Mouse (Mus musculus) thymus, postnatal 10 days (tissue): ENCODE measurements around the gene Acox2.
"Not testable (repeated sequence)": the region's sequence is repeated elsewhere in the genome, so short reads cannot be mapped to it uniquely, and the experiment has no call there.

Experiments used
- DNase-seq, 2 experiments: peaks; one replicate each; pipeline ENCODE4 v3.0.0; 2021; ENCODE audit warnings: low spot score in 2 of 2

Gene Acox2

DNA sequence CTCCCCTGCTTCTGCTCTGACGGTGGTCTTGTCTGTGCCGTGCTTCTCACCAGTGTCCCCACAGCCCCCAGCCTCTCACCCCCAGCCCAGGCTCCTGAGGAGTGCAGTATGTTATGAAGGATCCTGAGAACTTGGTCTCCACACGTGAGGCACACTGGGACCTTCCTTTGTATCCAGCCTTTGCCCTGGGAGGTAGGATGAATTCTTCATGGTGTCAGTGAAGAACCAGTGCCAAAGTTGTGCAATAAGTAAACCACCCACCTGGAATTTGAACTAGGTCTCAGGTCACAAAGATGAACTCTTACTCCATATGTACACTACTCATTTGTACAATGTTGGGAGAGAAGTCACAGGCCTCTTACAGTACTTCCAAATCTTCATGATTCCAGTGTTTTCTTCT lies at the start of gene Acox2:
TSS of gene Acox2 (minus strand) at position 188 of the 400 bp plus-strand sequence.
- no peak for DNase-seq

DNA sequence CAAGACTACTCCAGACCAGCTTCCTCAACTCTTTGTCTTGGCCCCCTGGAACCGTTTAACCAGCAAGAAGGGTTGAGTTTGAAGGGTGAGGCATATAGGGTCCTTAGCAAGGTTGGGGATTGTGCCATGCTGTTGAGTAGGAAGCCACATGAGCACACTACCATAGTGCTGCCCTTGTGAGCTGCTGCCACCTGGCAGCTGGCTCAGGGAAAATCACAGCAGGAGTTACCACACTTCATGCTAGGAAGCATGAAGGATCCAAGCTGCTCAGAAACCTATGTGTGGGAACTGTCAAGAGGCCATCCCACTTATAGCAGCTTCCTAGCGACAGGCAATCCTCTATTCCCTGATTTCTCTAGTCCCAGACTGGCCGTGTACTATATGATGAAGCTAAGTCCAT lies 49.5 kb upstream of the Acox2 start:
- no peak for DNase-seq

GRCm38 (mm10) chr14:8306884-8307283 lies 47.7 kb upstream of the Acox2 start:
- no peak for DNase-seq

DNA sequence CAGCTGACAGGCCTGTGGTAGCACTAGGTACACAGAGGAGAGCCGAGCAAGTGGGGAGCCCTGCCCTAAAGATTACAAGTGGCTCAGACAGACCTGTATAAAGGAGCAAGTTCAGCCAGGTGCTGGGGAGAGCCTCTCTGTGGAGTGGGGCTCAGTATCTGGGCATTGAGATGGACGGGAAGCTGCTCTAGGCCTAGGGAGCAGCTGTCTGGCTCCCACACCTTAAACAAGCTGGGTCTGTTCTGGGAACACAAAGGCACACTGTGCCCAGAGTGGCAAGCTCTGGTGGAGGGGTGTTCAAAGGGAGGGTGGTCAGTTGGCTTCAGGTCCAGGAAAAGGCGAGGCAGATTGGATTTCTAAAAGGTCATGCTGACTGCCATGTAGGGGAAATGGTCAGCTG lies 45.9 kb upstream of the Acox2 start:
- no peak for DNase-seq

- DNase-seq = no peak
These were observed 44.9 kb upstream of the Acox2 start for GRCm38 (mm10) chr14:8304082-8304481.

GRCm38 (mm10) chr14:8302687-8303086 lies 43.5 kb upstream of the Acox2 start:
- no peak for DNase-seq

DNA sequence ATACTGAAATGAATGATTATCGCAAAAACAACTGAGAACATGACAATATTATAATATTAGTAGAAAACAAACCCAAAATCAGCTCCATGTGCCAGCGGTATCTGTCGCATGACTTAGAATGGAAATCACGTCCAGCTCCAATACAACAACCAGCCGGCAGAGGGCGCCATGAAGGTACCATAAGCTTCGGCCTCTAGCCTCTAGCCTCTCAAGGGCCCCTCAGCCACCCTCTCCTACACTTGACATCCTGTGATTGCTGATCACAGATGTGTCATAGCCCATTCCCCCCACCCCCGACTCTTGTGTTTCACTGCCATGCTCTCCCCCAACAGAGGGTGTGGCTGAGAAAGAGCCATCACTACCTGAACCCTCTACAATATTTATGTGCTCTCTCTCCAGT lies 41.1 kb upstream of the Acox2 start:
- peak in 1 of 2 experiments; percentile 57 for DNase-seq

DNA sequence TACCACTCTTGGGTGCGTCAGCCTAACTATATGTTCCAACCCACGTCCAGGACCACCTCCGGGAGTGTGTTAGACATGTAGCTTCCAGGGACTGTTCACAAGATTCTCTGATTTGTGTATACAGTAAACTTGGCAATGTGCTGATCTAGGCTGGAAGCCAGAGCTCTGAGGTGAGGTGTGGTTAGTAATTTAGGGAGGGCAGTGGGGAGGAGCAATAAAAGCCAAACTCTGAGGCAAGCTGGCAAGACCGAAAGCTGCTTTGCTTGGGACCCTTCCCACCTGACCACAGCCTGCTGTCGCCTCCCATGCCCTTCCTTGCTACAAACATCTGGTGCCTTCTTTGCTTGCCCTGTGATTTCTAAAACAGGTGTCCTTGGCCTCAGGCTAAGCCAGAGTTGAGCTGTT lies 38.7 kb upstream of the Acox2 start:
- DNase-seq = no peak

DNA sequence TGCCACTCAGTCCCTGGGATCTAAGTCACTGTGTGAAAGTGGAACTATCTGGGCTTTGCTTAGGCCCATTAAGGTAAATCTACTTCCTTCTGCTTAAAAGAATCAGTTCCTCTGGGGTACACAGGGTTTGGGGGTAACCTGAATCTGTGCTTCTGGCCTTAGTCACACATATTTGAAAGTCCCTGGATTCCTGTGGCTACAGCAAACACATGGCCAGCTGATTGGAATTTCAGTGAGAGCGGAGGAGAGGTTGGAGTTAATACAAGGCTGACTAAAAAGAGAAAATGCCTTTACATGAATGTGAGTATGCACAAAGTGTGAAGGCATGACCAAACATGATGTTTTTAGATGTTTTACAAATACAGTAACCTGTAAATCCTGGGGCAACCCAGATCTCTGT lies 35.1 kb upstream of the Acox2 start:
- DNase-seq = no peak

GRCm38 (mm10) chr14:8286595-8286994 lies 27.4 kb upstream of the Acox2 start:
- peak; percentile 25 to 92 for DNase-seq

GRCm38 (mm10) chr14:8283784-8284183 lies 24.6 kb upstream of the Acox2 start:
- DNase-seq = no peak

DNA sequence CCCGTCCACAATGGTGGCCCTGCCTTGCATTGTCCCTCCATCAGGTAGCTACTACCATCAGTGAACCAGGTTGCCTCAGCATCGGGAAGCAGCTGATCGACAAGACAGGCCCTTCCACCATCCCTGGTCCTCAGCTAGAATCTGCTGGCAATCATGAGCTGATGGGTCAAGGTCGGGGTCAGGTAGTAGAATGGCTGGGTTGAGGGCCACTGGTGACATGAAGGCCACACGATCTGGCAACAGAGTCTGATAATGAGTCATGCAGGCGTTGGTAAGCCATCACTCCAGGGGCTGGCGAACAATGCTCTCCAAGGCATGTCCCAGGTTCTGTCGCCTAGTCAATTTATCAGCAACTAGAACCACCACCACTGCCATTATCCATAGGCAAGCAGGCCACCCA lies 12.1 kb upstream of the Acox2 start:
- not testable (repeated sequence) for DNase-seq

- DNase-seq = no peak
These were observed 5.2 kb upstream of the Acox2 start for GRCm38 (mm10) chr14:8264378-8264777.

GRCm38 (mm10) chr14:8262242-8262641 lies 3.1 kb upstream of the Acox2 start:
- DNase-seq = no peak

DNA sequence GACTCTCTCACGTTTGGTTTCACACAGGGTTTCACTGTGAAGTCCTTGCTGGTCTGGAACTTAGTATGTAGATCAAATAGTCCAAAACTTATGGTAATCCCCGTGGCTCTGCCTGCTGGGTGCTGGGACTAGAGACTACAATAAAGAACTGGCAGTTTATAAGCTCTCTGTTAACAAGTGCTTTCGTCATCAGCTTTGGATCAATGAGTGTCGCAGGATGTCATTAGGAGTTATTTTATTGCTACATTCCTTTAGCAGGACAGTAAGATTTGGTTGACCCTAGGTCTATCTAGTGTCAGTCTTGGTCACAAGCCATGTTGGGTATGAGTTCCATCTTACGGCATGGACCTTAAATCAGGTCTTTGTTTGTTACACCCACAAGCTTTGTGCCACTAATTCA lies 1.1 kb upstream of the Acox2 start:
- DNase-seq = no peak

- no peak for DNase-seq
These were observed 401 bp downstream of the Acox2 start for GRCm38 (mm10) chr14:8258752-8259151.

- no peak for DNase-seq
These were observed 872 bp downstream of the Acox2 start for GRCm38 (mm10) chr14:8258335-8258627.

- DNase-seq = no peak
These were observed 1.4 kb downstream of the Acox2 start for GRCm38 (mm10) chr14:8257521-8258334.

DNA sequence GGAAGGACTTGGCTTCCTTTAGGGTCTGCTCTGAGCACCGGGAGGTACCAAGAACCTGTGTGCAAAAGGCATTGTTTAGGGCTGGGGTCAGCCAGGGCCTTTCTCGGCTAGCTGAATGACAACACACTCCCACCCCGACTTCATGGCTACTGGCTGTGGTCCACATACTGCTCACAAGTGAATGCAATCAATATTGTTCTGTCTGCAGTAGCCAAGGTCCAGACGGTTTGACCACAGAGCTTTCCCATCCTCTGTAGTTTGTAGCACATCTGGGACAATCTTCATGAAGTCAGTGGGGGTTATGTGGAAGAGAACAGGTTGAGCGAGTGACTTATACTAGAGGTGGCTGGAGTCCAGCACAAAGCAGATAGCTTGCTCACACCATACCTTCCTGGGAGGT lies 2.3 kb downstream of the Acox2 start:
- no peak for DNase-seq

DNA sequence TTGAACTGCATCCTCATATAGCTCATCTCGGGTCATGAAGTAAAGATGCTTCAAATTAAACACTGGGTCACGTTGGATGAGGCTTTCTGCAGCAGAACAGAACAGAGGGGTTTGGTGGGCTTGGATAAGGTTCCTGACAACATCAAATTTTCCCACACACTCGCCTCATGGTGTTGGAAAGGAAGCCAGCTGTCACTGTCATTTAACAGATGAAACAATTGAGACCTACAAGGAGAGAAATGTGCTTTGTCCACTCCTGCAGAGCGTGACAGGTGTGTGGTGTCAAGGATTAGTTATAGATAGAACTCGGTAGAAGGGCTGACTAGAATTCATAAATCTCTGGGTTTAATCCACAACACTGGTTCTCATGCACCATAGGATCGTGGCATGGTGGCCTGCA lies 3.1 kb downstream of the Acox2 start:
- DNase-seq = no peak

DNA sequence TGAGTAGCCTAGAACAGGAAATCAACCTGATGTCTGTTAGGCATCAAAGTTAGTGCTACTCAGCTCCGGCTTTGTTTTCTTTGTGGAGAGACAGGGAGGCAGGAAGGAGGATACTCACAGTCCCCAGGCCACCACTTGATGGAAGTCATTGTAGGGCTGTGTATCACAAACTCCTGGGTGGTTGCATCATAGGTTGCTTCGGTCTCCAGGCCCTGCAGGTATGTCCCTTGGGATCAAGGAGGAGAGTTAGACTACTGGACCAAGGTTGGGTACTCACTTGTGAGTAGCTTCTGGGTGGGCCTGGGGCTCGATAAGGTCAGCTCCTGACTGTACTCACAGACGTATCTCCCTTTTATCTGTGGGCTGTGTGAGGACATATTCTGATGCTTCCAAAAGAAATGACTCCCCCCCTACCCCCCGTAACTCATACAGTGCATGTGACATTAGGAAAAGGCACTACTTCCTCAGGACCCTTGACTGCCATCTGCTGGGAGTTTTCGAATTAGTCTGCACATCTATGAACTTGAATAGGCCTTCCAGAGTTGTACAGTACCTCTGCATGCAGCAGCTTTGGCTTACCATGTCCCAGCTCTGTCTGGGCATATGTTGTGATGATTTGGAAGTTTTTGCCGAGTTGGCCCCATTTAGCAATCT lies 4.0 kb downstream of the Acox2 start:
- peak; percentile 60 to 77 for DNase-seq

DNA sequence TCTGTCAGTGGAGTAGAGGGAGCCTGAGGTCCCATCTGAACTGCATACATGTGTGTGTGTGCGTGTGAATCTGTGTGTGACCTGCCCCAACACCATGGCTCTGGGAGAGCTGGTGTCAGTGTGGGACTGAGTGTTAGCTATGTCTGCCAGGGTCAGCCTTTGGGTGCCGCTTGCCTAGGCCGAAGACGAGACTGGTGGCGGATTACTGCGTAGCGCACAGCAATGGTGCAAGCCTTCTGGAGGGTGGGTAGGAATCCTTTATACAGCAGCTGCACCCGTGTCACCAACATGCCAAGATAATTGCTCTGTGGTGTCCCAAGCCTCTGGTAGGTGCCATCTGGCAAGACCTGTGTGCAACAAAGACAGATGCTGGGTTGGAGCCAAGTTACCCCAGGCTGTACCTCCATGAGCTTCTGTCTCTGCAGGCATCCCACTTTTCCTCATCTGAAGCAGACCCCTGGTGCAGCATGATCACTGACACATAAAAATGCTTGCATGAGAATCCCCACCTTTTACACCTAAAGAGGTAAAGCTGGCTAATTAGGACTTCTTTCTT lies 7.7 kb downstream of the Acox2 start:
- DNase-seq = no peak

- DNase-seq = no peak
These were observed 8.8 kb downstream of the Acox2 start for GRCm38 (mm10) chr14:8250141-8250871.
